In the genomic region with DNA sequence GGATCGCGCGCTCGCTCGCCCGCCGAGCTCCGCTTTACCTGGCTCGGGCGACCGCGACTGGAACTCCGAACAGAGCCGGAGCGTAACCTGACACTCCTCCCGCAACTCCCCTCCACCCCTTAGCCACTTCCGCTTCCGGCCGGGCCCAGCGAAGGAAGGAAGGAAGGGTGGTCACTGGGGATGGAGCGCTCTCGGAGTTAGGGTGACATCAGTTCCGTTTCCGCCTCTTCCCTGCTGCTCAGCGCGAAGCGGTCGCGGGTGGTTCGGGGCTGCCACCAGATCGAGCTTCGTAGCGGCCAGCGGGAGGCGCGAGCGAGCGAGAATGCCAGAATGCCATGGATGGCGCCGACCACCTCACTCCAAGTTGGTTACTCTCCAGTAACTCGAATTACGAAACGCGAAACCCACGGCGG, we compare ENCODE assay signal across 7 mouse cellular contexts. TPM values are rescaled to one million over a fixed set of nuclear protein-coding genes. Genes with fewer than 3 reads are reported as not detected.
DNase-seq lines count a peak whose midpoint lies in the region; ATAC-seq lines count a peak whose summit lies in the region.

A gene (minus strand): TSS at position 182 of the 413 bp plus-strand sequence.

- DNase-seq in adrenal gland, adult 2 months = peak; percentile 95
- peak; percentile 93 for DNase-seq in embryo, embryonic 11.5 days (ENCODE audit: low read depth, low spot score)
- peak; percentile 85 to 93 for DNase-seq in gastrocnemius, postnatal 4 days (ENCODE audit: low spot score in 2 of 2)
- DNase-seq in left cerebral cortex, postnatal 36 days (ENCODE audit: low spot score in 2 of 2) = peak; percentile 90 to 92
- peak; percentile 99 for DNase-seq in midbrain, embryonic 11.5 days (ENCODE audit: low spot score, missing footprints)
- DNase-seq in skeletal muscle tissue, adult 2 months (ENCODE audit: low read depth, low spot score) = peak; percentile 94

- peak within 1 kb of the TSS; percentile 93 for H3K27ac ChIP-seq in intestine, embryonic 16.5 days (ENCODE audit: low read length)
- peak within 1 kb of the TSS; percentile 7; the same call in 1 of the 2 replicates for H3K27ac ChIP-seq in midbrain, embryonic 11.5 days (ENCODE audit: low read depth, low read length)

- intact Hi-C loops in left cerebral cortex, postnatal 36 days (cut with DNase I) = no loop called here

- peak; percentile 97 for ATAC-seq in intestine, embryonic 16.5 days
- peak; percentile 98 for ATAC-seq in midbrain, embryonic 11.5 days (ENCODE audit: low FRiP score)

- peaks cover 19% of the 10 kb centered on the region for H3K36me3 ChIP-seq in intestine, embryonic 16.5 days (ENCODE audit: control insufficient read depth, insufficient read depth, low read length)
- H3K36me3 ChIP-seq in midbrain, embryonic 11.5 days (ENCODE audit: control insufficient read depth, insufficient read depth, low read length) = peaks cover 8% of the 10 kb centered on the region; the same call in 1 of the 2 replicates

- peak within 1 kb of the TSS; percentile 64 for H3K4me2 ChIP-seq in intestine, embryonic 16.5 days (ENCODE audit: low read depth, low read length)
- H3K4me2 ChIP-seq in midbrain, embryonic 11.5 days = peak within 1 kb of the TSS; percentile 91

- WGBS in intestine, embryonic 16.5 days = under 1% methylated on average over 40 of the region's 46 CpGs
- under 1% methylated on average over 46 of the region's 46 CpGs for WGBS in midbrain, embryonic 11.5 days

- peaks cover 17% of the 10 kb centered on the region for H3K4me1 ChIP-seq in intestine, embryonic 16.5 days (ENCODE audit: control insufficient read depth, insufficient read depth, low read length)
- peaks cover 7% of the 10 kb centered on the region for H3K4me1 ChIP-seq in midbrain, embryonic 11.5 days (ENCODE audit: control insufficient read depth, insufficient read depth, low read length)

- H3K9ac ChIP-seq in intestine, embryonic 16.5 days (ENCODE audit: low read depth, low read length) = peak within 1 kb of the TSS; percentile 89
- H3K9ac ChIP-seq in midbrain, embryonic 11.5 days (ENCODE audit: low read length) = peak within 1 kb of the TSS; percentile 87

- no peaks in the 10 kb centered on the region for H3K9me3 ChIP-seq in intestine, embryonic 16.5 days (ENCODE audit: control insufficient read depth, low read length)
- H3K9me3 ChIP-seq in midbrain, embryonic 11.5 days (ENCODE audit: control insufficient read depth, low read length) = no peaks in the 10 kb centered on the region

- peak within 1 kb of the TSS; percentile 86 for H3K4me3 ChIP-seq in intestine, embryonic 16.5 days (ENCODE audit: low read length)
- peak within 1 kb of the TSS; percentile 86 for H3K4me3 ChIP-seq in midbrain, embryonic 11.5 days (ENCODE audit: low read depth, low read length)

- H3K27me3 ChIP-seq in intestine, embryonic 16.5 days (replicated peaks; ENCODE audit: control insufficient read depth, insufficient read depth, low read length) = no peaks in the 10 kb centered on the region
- no peaks in the 10 kb centered on the region for H3K27me3 ChIP-seq in midbrain, embryonic 11.5 days (ENCODE audit: control insufficient read depth, insufficient read depth, low read length)

RNA-seq across cellular contexts. Expression of the gene that starts here (rescaled TPM):
- total RNA-seq in adrenal gland, adult 2 months (2021) = 10 to 100 TPM; 60.7 to 90.8 TPM
- 118 and 163 TPM in 2 replicates for polyA plus RNA-seq in adrenal gland, adult 2 months (2012; rRNA removed)
- 10 to 100 TPM; 29.8 to 31.1 TPM for total RNA-seq in gastrocnemius, postnatal 4 days (2021)
- 74.8 and 83.1 TPM in 2 replicates for polyA plus RNA-seq in intestine, embryonic 16.5 days (2015; fragmentation: Nextera tagmentation; extraction: Ambion mirVana)
- total RNA-seq in left cerebral cortex, postnatal 36 days (2021) = 10 to 100 TPM; 26.1 to 27.0 TPM
- 48.4 and 55.4 TPM in 2 replicates for polyA plus RNA-seq in midbrain, embryonic 11.5 days (2014; fragmentation: Nextera tagmentation; extraction: Ambion mirVana)

Comparison
In these comparisons a context has a peak if more than half of its experiments do, and no peak if none do; other contexts are left out.
1. Peak in every context shown above with its lines: DNase-seq, ATAC-seq, H3K4me3 ChIP-seq and H3K27ac ChIP-seq.